Mouse (Mus musculus): ENCODE data around the gene Ryr2. TPM values are rescaled to one million over a fixed set of nuclear protein-coding genes. Genes with fewer than 3 reads are reported as not detected.
"Not testable (repeated sequence)": the region's sequence is repeated elsewhere in the genome, so short reads cannot be mapped to it uniquely, and the experiment has no call there.

Gene Ryr2
- polyA plus RNA-seq, 1 experiment = 62.3 TPM

DNA sequence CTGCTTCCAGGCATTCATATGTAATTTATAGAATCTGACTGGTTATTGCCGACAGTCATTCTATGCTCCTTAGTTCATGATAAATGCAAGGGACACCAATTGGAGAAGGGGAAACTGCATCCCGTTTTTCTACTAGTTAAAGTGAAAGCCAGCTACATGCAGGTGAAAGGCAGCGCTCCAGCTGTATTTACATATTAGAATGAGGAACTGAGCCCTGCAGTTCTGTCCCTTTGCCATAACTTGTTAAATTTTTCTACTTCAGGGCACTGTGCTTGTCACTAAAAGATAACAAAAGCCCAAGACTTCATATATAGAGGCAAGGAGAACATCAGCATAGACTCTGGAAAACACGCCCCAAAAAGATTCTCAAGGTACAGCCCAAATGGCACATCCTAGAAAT is 165.0 kb downstream of the Ryr2 start:
- no peak overlapping the region for H3K27ac ChIP-seq (ENCODE audit: insufficient read depth, low read length)
- no peak overlapping the region for H3K4me3 ChIP-seq (ENCODE audit: insufficient read depth, low read length)
- no peaks in the 10 kb centered on the region for H3K4me1 ChIP-seq (ENCODE audit: control insufficient read depth, insufficient read depth, low read length)
- TF ChIP-seq POLR2A (IDR thresholded peaks at IDR 0.05; ENCODE audit: extremely low read depth, insufficient read depth, low read length) = no peak
- no peak for TF ChIP-seq CTCF (IDR thresholded peaks at IDR 0.05; ENCODE audit: extremely low read depth, insufficient read depth, low read length)

DNA sequence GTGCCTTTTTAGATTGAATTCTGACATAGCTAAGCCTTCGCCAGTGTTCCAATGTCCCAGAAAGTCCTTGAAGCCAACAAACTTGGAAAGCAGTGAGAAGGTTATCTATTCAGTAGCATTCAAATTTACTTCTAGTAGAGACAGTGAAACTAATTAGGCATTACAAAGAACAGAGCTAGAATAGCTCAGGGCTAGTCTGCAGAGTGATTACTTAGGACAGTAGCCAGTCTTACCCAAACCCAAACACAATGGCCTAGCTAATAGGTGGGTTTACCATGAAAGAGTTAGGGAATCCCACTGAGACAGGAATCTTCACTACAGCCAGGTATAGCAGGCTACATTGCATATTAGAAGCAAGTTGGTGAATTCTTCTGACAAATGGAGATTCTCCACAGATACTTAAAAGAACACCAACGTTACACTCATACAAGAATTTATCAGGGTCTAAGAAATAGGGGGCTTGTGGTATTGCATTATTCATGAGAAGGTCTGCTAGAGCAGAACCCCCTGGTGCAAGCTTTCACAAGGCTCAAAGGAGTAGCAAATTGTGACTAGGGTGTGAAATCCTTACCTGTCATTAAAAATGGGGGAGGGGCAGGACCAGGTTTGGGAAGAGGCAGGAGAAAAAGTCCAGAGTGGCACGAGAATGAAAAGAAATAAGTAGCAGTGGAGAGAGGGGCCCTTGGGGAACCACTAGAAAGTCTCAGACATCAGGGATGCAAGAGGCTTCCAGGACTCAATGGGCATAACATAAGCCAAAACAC is 172.3 kb downstream of the Ryr2 start:
- H3K4me3 ChIP-seq (ENCODE audit: insufficient read depth, low read length); H3K4me1 ChIP-seq (ENCODE audit: control insufficient read depth, insufficient read depth, low read length); H3K27ac ChIP-seq (ENCODE audit: insufficient read depth, low read length): not testable (repeated sequence)

DNA sequence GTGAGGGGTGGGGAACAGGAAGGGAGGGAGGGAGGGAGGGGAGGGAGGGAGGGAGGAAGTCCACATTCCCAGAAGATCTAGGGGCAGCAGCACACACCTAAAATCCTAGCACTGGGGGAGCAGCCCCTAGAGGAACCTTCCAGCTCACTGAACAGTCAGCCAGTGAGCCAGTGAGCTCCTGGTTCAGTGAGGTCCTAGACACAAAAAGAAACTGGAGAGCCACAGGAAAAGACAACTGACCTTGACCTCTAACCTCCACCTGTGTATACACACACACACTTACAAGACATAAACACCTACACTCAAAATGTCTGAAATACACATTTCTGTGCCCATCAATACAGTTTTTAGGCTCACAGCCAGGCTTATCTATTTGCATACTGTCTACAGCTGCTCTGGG is 173.4 kb downstream of the Ryr2 start:
- TF ChIP-seq CTCF (IDR thresholded peaks at IDR 0.05; ENCODE audit: extremely low read depth, insufficient read depth, low read length) (no peak), POLR2A (IDR thresholded peaks at IDR 0.05; ENCODE audit: extremely low read depth, insufficient read depth, low read length) (no peak)
- Histone ChIP-seq H3K4me3 (ENCODE audit: insufficient read depth, low read length) (no peak overlapping the region), H3K4me1 (ENCODE audit: control insufficient read depth, insufficient read depth, low read length) (no peaks in the 10 kb centered on the region; the same call in 1 of the 2 replicates), H3K27ac (ENCODE audit: insufficient read depth, low read length) (no peak overlapping the region)

DNA sequence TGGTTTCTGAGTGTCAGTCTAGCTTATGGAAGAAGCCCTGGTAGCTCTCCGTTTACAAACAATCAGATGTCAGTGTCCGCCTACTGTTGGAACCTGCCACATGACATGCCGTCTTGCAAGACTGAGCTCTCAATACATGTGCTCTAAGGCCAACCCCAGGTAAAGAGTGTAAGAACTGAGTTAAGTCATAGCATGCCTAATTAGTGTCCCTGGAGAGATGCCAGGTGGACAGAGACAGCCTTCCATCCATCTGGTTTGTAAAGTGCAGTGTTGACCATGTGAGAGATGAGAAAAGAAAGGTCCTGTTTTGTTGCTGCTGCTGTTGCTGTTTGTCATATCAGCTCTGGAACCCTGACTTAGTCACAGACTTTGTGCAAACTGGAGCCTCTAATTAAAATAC is 178.0 kb downstream of the Ryr2 start:
- Histone ChIP-seq H3K27ac (ENCODE audit: insufficient read depth, low read length) (no peak overlapping the region), H3K4me3 (ENCODE audit: insufficient read depth, low read length) (no peak overlapping the region), H3K4me1 (ENCODE audit: control insufficient read depth, insufficient read depth, low read length) (no peaks in the 10 kb centered on the region; the same call in 1 of the 2 replicates)
- no peak for TF ChIP-seq POLR2A (IDR thresholded peaks at IDR 0.05; ENCODE audit: extremely low read depth, insufficient read depth, low read length)
- TF ChIP-seq CTCF (IDR thresholded peaks at IDR 0.05; ENCODE audit: extremely low read depth, insufficient read depth, low read length) = no peak

GRCm38 (mm10) chr13:11927727-11928126 is 179.0 kb downstream of the Ryr2 start:
- H3K4me3 ChIP-seq (ENCODE audit: insufficient read depth, low read length) = no peak overlapping the region
- TF ChIP-seq POLR2A (IDR thresholded peaks at IDR 0.05; ENCODE audit: extremely low read depth, insufficient read depth, low read length) = no peak
- TF ChIP-seq CTCF (IDR thresholded peaks at IDR 0.05; ENCODE audit: extremely low read depth, insufficient read depth, low read length) = no peak
- no peak overlapping the region for H3K27ac ChIP-seq (ENCODE audit: insufficient read depth, low read length)
- no peaks in the 10 kb centered on the region; the same call in 1 of the 2 replicates for H3K4me1 ChIP-seq (ENCODE audit: control insufficient read depth, insufficient read depth, low read length)

GRCm38 (mm10) chr13:11926720-11927500 is 179.8 kb downstream of the Ryr2 start:
- no peak for TF ChIP-seq CTCF (IDR thresholded peaks at IDR 0.05; ENCODE audit: extremely low read depth, insufficient read depth, low read length)
- no peak for TF ChIP-seq POLR2A (IDR thresholded peaks at IDR 0.05; ENCODE audit: extremely low read depth, insufficient read depth, low read length)
- Histone ChIP-seq H3K4me3 (ENCODE audit: insufficient read depth, low read length) (no peak overlapping the region), H3K4me1 (ENCODE audit: control insufficient read depth, insufficient read depth, low read length) (no peaks in the 10 kb centered on the region; the same call in 1 of the 2 replicates), H3K27ac (ENCODE audit: insufficient read depth, low read length) (no peak overlapping the region)

- TF ChIP-seq CTCF (IDR thresholded peaks at IDR 0.05; ENCODE audit: extremely low read depth, insufficient read depth, low read length) (no peak), POLR2A (IDR thresholded peaks at IDR 0.05; ENCODE audit: extremely low read depth, insufficient read depth, low read length) (no peak)
- no peak overlapping the region for H3K4me3 ChIP-seq (ENCODE audit: insufficient read depth, low read length)
- peaks cover under 1% of the 10 kb centered on the region for H3K4me1 ChIP-seq (ENCODE audit: control insufficient read depth, insufficient read depth, low read length)
- H3K27ac ChIP-seq (ENCODE audit: insufficient read depth, low read length) = no peak overlapping the region
These were observed 180.5 kb downstream of the Ryr2 start for GRCm38 (mm10) chr13:11926215-11926614.

- no peak overlapping the region for H3K27ac ChIP-seq (ENCODE audit: insufficient read depth, low read length)
- TF ChIP-seq CTCF (IDR thresholded peaks at IDR 0.05; ENCODE audit: extremely low read depth, insufficient read depth, low read length) (no peak), POLR2A (IDR thresholded peaks at IDR 0.05; ENCODE audit: extremely low read depth, insufficient read depth, low read length) (no peak)
- no peak overlapping the region for H3K4me3 ChIP-seq (ENCODE audit: insufficient read depth, low read length)
- H3K4me1 ChIP-seq (ENCODE audit: control insufficient read depth, insufficient read depth, low read length) = peaks cover 5% of the 10 kb centered on the region
These were observed 182.0 kb downstream of the Ryr2 start for GRCm38 (mm10) chr13:11924732-11925131.

- peaks cover 5% of the 10 kb centered on the region for H3K4me1 ChIP-seq (ENCODE audit: control insufficient read depth, insufficient read depth, low read length)
- H3K4me3 ChIP-seq (ENCODE audit: insufficient read depth, low read length) = no peak overlapping the region
- no peak overlapping the region for H3K27ac ChIP-seq (ENCODE audit: insufficient read depth, low read length)
- no peak for TF ChIP-seq CTCF (IDR thresholded peaks at IDR 0.05; ENCODE audit: extremely low read depth, insufficient read depth, low read length)
- no peak for TF ChIP-seq POLR2A (IDR thresholded peaks at IDR 0.05; ENCODE audit: extremely low read depth, insufficient read depth, low read length)
These were observed 186.2 kb downstream of the Ryr2 start for GRCm38 (mm10) chr13:11920495-11920894.

DNA sequence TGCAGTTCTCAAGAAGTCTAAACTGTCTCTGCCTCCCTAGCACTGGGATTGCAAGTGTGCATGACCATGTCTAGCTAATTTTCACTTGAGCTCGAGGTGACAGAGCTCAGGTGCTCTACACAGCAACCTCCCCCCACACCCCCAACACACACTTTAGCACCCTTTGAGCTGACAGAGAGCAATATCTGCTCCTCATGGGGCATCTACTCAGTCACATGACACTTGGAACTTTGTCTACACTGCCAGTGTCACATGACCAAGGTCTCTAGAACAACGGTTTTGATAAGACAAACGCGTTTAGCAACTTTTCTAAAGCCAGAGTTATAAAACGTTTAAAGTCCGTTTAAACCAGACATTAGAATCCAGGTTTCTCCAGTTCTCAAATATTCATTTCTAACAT is 187.3 kb downstream of the Ryr2 start:
- Histone ChIP-seq H3K4me1 (ENCODE audit: control insufficient read depth, insufficient read depth, low read length) (peaks cover 8% of the 10 kb centered on the region), H3K4me3 (ENCODE audit: insufficient read depth, low read length) (no peak overlapping the region), H3K27ac (ENCODE audit: insufficient read depth, low read length) (no peak overlapping the region)
- no peak for TF ChIP-seq CTCF (IDR thresholded peaks at IDR 0.05; ENCODE audit: extremely low read depth, insufficient read depth, low read length)
- TF ChIP-seq POLR2A (IDR thresholded peaks at IDR 0.05; ENCODE audit: extremely low read depth, insufficient read depth, low read length) = no peak
